8 mouse cellular contexts compared by ENCODE assay signal in the genomic region with DNA sequence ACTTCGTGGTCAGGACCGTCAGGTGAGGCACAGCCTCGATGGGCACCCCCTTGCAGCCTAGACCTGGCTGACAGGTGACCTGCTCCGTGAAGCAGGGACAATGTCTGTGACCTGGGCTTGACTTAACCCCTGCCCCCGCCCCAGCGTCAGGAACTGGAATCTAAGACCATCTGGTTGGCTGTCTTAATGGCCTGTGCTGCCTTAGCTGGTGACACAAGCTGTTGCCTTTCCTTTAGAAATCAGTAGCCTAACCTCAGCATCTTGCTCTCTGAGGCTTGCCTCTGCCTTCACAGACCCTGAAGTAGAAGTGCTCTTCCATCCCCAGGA. TPM values are rescaled to one million over a fixed set of nuclear protein-coding genes. Genes with fewer than 3 reads are reported as not detected.
A peak's percentile ranks its signal among the peaks of the same experiment; 100 is the strongest.
DNase-seq lines count a peak whose midpoint lies in the region; ATAC-seq and TF ChIP-seq lines count a peak whose summit lies in the region.

No protein-coding gene starts in this region.

- H3K4me1 ChIP-seq in embryonic facial prominence, embryonic 10.5 days: peaks cover 9% of the 10 kb centered on the region
- H3K4me1 ChIP-seq in intestine, embryonic 16.5 days (ENCODE audit: control insufficient read depth, insufficient read depth, low read length): peaks cover 6% of the 10 kb centered on the region
- H3K4me1 ChIP-seq in neural tube, embryonic 13.5 days (replicated peaks): peaks cover 25% of the 10 kb centered on the region

- no peaks in the 10 kb centered on the region for H3K9me3 ChIP-seq in embryonic facial prominence, embryonic 10.5 days
- no peaks in the 10 kb centered on the region for H3K9me3 ChIP-seq in intestine, embryonic 16.5 days (ENCODE audit: control insufficient read depth, low read length)
- no peaks in the 10 kb centered on the region for H3K9me3 ChIP-seq in neural tube, embryonic 13.5 days

- H3K4me3 ChIP-seq in left cerebral cortex, adult 2 months: peak overlapping the region; percentile 95
- H3K4me3 ChIP-seq in embryonic facial prominence, embryonic 10.5 days: peak overlapping the region; percentile 91
- peak overlapping the region; percentile 96 for H3K4me3 ChIP-seq in intestine, embryonic 16.5 days (ENCODE audit: low read length)
- peak overlapping the region; percentile 90 for H3K4me3 ChIP-seq in neural tube, embryonic 13.5 days

- no peak for TF ChIP-seq CTCF in left cerebral cortex, adult 2 months (IDR thresholded peaks at IDR 0.05)

- H3K27me3 ChIP-seq in embryonic facial prominence, embryonic 10.5 days (replicated peaks; ENCODE audit: low read depth, poor library complexity, severe bottlenecking): no peaks in the 10 kb centered on the region
- H3K27me3 ChIP-seq in intestine, embryonic 16.5 days (replicated peaks; ENCODE audit: control insufficient read depth, insufficient read depth, low read length): no peaks in the 10 kb centered on the region
- no peaks in the 10 kb centered on the region for H3K27me3 ChIP-seq in neural tube, embryonic 13.5 days

- 1% methylated on average over 6 of the region's 6 CpGs for WGBS in embryonic facial prominence, embryonic 10.5 days
- under 1% methylated on average over 6 of the region's 6 CpGs for WGBS in intestine, embryonic 16.5 days
- under 1% methylated on average over 6 of the region's 6 CpGs for WGBS in neural tube, embryonic 13.5 days

- H3K36me3 ChIP-seq in embryonic facial prominence, embryonic 10.5 days (replicated peaks): no peaks in the 10 kb centered on the region
- H3K36me3 ChIP-seq in intestine, embryonic 16.5 days (ENCODE audit: control insufficient read depth, insufficient read depth, low read length): no peaks in the 10 kb centered on the region
- no peaks in the 10 kb centered on the region for H3K36me3 ChIP-seq in neural tube, embryonic 13.5 days

- H3K4me2 ChIP-seq in intestine, embryonic 16.5 days (ENCODE audit: low read depth, low read length): peak overlapping the region; percentile 93
- H3K4me2 ChIP-seq in neural tube, embryonic 13.5 days: peak overlapping the region; percentile 89

- intact Hi-C loops in left cerebral cortex, adult 2 months (cut with DNase I): loop anchor here (1.0 kb wide), 1 partner anchor 353 kb away; a partner anchor contains a TSS

- peak overlapping the region; percentile 89 for H3K9ac ChIP-seq in intestine, embryonic 16.5 days (ENCODE audit: low read depth, low read length)
- H3K9ac ChIP-seq in neural tube, embryonic 13.5 days: peak overlapping the region; percentile 92

- no peak; the same call in 1 of the 2 replicates for ATAC-seq in intestine, embryonic 16.5 days
- no peak for ATAC-seq in neural tube, embryonic 13.5 days (ENCODE audit: low read depth)

- H3K27ac ChIP-seq in left cerebral cortex, adult 2 months: peak overlapping the region; percentile 93
- peak overlapping the region; percentile 90 for H3K27ac ChIP-seq in embryonic facial prominence, embryonic 10.5 days (replicated peaks)
- H3K27ac ChIP-seq in intestine, embryonic 16.5 days (ENCODE audit: low read length): peak overlapping the region; percentile 72
- H3K27ac ChIP-seq in neural tube, embryonic 13.5 days (replicated peaks): peak overlapping the region; percentile 88

- DNase-seq in left cerebral cortex, adult 2 months (ENCODE audit: extremely low spot score in 1 of 2, low spot score in 2 of 2): no peak
- no peak for DNase-seq in left cerebral cortex, adult 9 months (ENCODE audit: low spot score in 2 of 2)
- DNase-seq in NIH3T3 (ENCODE audit: low read depth): peak; percentile 35
- DNase-seq in embryonic facial prominence, embryonic 10.5 days (ENCODE audit: low spot score): no peak
- DNase-seq in spleen, adult 18-20 months: no peak
- no peak for DNase-seq in urinary bladder, postnatal 14 days (ENCODE audit: low spot score)

RNA-seq across cellular contexts. Expression of a gene that starts 0.8 kb away (rescaled TPM):
- total RNA-seq in left cerebral cortex, adult 2 months (2021): 10 to 100 TPM; 38.4 to 38.9 TPM
- polyA plus RNA-seq in embryonic facial prominence, embryonic 10.5 days (2016; fragmentation: Nextera tagmentation; extraction: Ambion mirVana): 13.8 and 16.5 TPM in 2 replicates
- polyA plus RNA-seq in intestine, embryonic 16.5 days (2015; fragmentation: Nextera tagmentation; extraction: Ambion mirVana): 16.8 and 16.9 TPM in 2 replicates
- polyA plus RNA-seq in neural tube, embryonic 13.5 days (2015; fragmentation: Nextera tagmentation; extraction: Ambion mirVana): 28.6 and 29.6 TPM in 2 replicates
